Mouse (Mus musculus): ENCODE results near the gene Popdc3.
"Not testable (repeated sequence)": the region's sequence is repeated elsewhere in the genome, so short reads cannot be mapped to it uniquely, and the experiment has no call there.

Popdc3 gene

DNA sequence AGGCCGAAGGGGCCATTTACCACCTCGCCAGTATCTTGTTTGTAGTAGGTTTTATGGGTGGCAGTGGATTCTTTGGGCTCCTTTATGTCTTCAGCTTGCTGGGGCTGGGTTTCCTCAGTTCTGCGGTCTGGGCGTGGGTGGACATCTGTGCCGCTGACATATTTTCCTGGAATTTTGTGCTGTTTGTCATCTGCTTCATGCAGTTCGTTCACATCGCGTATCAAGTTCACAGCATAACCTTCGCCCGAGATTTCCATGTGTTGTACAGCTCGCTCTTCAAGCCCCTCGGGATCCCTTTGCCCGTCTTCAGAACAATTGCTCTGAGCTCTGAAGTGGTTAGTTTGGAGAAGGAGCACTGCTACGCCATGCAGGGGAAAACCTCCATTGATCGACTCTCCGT is 137.0 kb downstream of the Popdc3 start:
- no peak for DNase-seq (ENCODE audit: low spot score)

DNA sequence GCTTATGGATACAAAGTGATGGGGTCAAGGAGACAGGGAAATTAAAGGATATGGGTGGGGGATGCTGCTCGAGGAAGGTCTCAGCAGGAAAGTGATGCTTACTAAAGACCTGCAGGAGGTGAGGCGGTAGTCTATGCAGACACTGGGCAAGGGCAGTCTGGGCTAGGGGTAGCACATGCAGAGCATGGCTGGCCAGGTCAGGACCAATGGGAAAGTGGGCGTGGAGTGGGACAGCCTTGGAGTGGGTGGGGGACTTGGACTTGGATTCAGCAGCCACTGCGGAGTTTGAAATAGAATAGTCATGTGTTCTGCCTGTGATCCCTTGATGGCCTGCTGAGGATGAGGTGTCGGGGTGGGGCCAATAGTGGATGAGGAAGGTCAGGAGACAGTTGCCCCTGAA is 141.0 kb downstream of the Popdc3 start:
- no peak for DNase-seq (ENCODE audit: low spot score)

DNA sequence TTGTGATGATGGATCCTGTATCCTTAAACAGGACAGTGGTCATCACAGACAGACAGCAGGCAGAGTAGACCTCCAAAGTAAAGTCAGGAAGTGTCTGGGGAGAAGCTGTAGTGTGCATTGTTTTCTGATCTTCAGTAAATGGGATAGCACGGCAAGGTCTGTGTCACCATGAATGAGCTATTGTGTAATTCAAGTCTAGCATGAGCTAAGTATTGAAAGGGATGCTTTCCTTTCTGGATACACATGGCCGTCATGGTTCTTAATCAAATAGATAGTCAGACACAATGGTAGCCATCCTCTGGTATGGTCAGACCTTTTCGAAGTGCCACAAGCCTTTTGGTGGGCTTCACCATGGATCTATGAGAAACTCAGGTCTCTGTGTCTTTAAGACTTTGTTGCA is 142.4 kb downstream of the Popdc3 start:
- no peak for DNase-seq (ENCODE audit: low spot score)

DNA sequence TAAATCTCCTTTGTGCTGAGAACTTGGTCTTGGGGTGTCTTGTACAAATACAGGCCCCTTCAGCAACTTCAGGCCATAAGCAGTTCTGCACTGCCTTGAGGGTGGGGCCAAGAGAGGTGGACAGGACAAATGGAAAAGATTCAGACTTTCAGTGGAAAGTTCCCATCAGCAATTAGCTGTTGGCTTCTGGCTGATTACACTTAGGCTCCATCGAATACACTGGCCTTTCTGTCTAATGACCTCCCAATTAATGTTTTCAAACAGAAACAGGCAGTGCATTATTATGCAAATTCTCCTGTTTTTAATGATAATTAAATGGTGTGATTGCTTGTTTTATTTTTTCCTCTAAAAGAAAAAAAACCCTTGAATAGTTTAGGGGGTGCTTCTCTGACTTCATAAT is 146.3 kb downstream of the Popdc3 start:
- DNase-seq (ENCODE audit: low spot score) = no peak

DNA sequence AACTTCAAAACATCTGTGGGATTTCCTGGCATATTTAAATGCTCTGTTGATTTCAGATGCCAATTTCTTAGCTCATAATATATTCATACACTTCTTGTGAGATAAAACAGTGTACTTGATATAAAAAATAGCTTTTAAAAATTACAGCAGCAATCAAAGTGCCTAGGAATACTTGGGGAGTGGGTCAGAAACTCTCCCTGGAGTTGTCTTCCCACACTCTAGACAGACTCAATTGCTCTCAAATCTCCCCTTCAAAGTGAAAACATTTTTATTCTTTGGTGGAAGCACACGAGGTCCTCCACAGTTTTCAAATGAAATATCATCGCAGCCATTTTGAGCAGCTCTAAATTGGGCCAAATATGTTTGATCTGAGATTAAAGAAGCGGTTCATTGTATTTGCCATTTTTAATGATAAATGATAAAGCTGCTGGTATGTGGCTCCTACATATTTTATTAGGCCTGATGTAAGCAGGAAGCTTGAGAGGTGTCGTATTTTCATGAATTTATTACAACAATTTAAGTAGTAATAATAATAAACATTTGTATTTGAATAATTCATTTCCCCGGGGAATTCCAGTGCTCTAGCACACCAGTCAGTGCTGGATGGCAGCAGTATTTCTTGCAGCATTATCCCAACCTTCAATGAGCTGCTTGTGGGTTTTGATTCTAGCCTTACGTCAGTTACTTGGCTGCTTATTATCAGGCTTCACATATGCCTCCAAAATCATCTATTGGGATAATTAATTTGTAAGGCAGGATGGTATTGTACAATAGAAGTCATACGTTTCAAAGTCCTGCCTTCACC is 150.5 kb downstream of the Popdc3 start:
- no peak for DNase-seq (ENCODE audit: low spot score)

DNA sequence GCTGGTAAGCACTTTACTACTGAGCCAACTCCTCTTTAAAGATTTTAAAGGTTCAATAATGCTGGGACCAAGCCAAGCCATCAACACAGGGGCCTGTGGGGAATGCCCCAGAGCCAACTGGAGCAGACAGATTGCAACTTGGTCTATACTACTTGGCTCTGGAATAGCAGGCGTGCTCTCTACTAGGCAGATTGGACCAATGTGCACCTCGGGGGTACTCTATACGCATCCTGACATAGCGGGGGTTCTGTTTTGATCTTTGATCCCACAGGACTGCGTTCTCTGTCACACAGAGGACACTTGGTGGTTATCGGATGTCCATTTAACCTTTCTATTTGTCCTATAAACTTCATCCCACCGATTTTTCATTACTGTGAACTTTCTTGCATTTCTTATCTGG is 157.0 kb downstream of the Popdc3 start:
- DNase-seq (ENCODE audit: low spot score) = peak; percentile 24

DNA sequence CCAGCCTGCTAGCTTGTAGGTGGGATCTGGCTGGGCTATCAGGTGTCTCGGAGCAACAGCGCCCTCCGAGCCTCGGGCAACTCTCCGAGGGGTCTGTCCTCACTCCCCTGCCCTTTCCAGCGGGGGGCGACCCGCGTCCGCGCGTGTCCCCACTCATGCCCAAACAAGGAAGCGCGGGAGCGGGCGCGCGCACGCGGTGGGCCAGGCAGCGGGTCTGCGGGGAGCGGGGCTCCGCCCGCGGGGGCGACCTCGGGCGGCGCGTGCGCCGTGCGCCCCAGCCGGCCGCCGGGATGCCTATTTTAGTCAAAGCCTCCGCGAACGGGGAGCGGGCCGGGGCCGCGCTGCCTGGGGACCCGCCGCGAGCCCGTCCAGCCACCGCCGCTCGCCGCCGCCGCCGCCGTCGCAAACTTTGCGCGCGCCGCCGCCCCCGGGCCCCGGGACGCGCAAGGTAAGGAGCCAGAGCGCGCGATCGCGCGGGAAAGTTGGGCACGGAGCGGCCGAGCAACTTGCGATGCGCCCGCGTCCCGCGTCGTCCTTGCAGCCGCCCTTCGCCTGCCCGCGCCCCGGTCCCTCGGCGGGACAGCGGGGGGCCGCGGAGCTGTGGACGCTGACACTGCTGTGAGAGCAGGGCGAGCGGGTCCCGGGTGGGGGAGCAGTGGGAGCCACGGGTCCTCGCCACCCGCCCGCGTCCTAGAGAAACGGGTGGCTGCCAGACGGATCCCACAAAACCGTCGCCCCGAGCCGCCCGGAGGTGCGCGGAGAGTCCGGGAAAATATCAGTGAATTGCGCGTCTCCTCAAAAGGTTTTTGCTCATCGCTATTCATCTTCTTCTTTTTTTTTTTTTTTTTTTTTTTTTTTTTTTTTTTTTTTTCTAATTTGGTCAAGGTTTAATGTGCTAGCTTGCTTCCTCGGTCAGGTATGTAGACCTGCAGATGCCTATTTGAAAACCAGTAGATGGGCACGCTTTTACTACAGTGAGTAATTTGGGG is 157.8 kb downstream of the Popdc3 start, which contains the start of gene Bves:
TSS of gene Bves (plus strand) at position 339 of the 989 bp plus-strand sequence.
- DNase-seq (ENCODE audit: low spot score) = peak; percentile 74

DNA sequence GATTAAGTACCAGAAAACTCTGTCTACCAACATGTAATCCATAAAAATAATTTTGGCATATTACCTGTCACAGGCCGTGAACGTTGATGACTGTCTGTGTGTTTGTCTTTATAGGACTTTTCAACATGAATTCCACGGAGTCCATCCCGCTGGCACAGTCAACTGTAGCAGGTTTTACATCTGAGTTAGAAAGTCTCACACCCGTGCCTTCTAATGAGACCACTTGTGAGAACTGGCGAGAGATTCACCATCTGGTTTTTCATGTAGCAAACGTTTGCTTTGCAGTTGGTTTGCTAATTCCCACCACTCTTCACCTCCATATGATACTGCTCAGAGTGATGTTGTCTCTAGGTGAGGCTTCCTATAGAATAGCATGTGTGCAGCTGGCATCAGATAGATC is 161.2 kb downstream of the Popdc3 start:
- DNase-seq (ENCODE audit: low spot score) = no peak

DNA sequence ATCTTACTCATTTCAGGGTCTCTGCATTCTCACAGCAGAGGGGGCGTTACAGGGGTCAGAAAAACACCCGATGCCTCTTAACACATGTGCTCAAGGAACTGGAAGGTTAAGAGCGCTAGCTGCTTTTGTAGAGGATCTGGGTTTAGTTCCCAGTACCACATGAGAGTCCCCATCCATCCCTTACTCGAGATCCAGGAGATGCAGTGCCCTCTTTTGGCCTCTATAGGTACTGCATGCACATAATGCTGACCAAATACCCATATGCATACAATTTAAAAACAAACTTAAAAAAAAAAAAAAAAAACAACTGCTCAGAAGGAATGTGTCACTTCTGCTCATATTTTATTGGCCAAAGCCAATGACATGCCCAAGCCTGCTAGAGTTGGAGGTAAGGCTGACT is 166.5 kb downstream of the Popdc3 start:
- no peak for DNase-seq (ENCODE audit: low spot score)

DNA sequence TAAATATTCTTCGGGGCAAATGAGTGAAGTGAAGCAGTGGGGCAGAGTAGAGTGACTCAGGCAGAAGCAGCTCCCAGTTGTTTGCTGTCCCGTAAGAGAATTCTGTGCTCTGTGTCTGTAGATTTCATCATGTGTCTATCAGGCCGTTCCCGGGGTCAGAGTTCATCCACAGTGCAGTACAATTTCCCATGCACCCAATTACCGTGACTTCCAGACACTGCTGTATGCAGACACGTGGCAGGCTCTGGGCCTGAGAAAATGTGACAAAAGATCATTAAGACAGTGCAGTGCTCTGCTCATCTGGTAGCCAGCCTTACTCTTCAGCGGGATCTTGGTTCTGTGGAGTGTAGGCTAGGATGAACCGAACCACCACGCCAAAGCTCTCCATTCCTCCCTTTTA is 167.3 kb downstream of the Popdc3 start:
- peak; percentile 39 for DNase-seq (ENCODE audit: low spot score)

DNA sequence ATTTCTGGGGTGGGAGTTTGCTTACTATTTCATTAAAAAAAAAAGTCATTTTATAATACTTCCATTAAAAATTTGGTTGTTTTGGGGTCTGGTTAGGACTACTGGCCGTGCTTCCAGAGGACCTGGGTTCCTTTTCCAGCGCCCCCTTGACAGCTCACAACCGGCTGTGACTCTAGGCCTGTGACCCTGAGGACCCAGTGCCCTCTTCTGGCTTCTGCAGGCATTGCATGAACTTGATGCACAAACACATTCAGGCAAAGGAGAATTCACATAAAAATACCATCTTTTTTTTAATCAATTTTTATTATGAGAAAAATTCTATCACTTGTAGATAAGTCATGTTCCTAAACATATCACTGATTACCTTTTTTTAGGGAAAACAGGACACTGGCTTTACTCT is 170.2 kb downstream of the Popdc3 start:
- not testable (repeated sequence) for DNase-seq (ENCODE audit: low spot score)

DNA sequence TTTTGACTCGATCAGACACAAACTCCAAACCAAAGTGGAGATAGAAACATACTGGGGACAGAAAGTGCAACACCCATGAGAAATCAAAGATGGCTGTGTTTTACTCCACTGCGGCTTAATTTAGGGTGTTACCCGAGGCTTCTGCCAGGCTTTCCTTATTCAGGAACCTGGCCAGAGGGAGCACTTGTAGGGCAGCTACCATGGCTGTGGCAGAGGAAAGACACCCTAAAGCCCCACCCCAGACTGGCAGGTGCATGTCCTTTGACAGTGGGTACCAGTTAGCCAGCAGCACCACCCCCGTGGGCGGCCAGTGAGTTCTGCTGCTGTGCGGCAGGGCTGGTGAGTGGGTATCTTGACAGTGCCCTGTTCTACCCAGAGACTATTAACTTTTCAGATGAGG is 178.2 kb downstream of the Popdc3 start:
- DNase-seq (ENCODE audit: low spot score) = no peak

DNA sequence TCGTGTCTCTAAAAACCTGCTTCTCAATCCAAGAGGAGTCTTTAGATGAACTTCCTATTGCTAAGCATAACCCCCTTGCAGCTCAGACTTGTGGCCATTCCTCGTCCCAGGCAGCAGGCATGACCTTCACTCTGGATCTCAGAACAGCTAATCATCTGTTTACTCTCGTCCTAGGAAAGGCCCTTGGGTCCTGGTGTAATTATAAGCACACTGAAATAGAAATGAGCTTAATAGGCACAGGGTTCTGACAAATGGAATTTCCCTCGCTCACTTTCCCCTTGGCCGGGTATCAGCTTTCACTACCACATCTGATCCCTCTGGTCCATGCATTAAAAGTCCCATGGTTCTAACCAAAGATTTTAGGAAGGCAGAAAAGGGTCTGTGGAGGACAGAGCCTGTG is 185.5 kb downstream of the Popdc3 start:
- DNase-seq (ENCODE audit: low spot score) = no peak

DNA sequence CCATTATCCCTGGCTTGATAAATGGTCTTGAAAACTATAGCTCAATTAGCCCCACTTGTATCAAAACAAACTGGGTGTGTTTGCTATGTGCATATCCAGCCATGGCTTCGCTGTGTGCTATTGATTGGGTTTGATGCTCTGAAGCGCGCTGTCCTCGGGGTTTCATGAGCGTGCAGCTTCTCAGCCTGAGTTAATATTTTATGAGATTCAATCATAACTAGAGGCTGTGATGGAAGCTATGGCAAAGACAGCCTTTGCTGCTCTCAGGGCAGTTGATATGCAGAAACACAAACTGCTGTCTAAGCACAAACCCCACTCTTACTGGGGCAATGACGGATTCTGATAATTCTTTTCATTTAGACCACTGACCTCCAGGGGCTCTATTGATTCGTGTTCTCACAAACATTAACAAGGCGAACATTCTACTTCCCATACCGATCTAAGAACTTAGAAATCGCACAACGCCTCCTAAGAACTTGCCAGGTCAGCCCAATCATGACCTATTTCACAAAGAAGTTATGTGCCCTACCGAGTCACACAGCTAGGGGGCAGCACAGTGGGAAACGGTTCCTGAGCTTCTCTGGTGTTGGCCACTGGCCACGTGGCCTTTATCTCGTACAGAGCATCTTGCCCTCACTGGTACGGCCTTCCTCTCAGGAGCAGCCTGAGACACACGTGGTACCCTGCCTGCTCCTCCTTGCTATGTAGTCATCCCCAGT is 189.2 kb downstream of the Popdc3 start:
- no peak for DNase-seq (ENCODE audit: low spot score)
